Mouse (Mus musculus) C2C12 (cell line): ENCODE results near the gene Elf2.

Experiments used
- CTCF ChIP-seq: IDR thresholded peaks from one replicate; pipeline ENCODE4 v1.5.1; 2011; ENCODE audit not compliant: control insufficient read depth, insufficient read depth, insufficient read length
- FOSL1 ChIP-seq: IDR thresholded peaks from one replicate; pipeline ENCODE4 v1.8.0; 2011; ENCODE audit warnings: mild to moderate bottlenecking, low read length; ENCODE audit not compliant: poor library complexity, insufficient read depth, severe bottlenecking
- MAX ChIP-seq: IDR thresholded peaks from one replicate; pipeline ENCODE4 v1.6.1; 2011; ENCODE audit warnings: mild to moderate bottlenecking, control low read depth
- MYOD1 ChIP-seq: IDR thresholded peaks from one replicate; pipeline ENCODE4 v1.6.1; 2011; ENCODE audit warnings: low read depth; ENCODE audit not compliant: control insufficient read depth, insufficient read length
- MYOG ChIP-seq: IDR thresholded peaks from one replicate; pipeline ENCODE4 v1.6.1; 2011; ENCODE audit not compliant: control insufficient read depth, insufficient read length; ENCODE audit errors: extremely low read depth
- USF1 ChIP-seq: IDR thresholded peaks from one replicate; pipeline ENCODE4 v1.6.1; 2011; ENCODE audit warnings: low read depth, mild to moderate bottlenecking, control low read depth, moderate library complexity

DNA sequence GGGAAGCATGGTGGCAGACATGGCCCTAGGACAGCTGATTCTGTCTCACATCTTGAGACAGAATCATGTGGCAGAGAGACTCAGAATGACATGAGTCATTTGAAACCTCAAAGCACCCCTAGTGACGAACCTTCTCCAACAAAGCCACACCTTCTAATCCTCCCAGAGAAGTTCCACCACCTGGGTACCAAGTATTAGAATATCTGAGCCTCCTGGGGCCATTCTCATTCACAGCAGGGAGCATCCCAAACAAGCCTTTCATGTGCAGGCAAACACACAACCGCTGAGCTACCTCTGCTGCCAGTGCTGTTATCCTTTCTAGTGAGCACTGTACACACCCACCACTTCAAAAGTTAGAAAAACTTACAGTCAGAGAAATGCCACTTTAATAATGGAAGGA is 46.2 kb downstream of the Elf2 start:
- TF ChIP-seq CTCF, result no peak
- TF ChIP-seq FOSL1, result no peak
- TF ChIP-seq MYOD1, result no peak
- no peak for TF ChIP-seq USF1
- TF ChIP-seq MAX, result no peak
- TF ChIP-seq MYOG, result no peak
